Mouse (Mus musculus): ENCODE measurements around the gene Ddx18.

GRCm38 (mm10) chr1:121527600-121528398 lies 40.0 kb downstream of the Ddx18 start:
- TF ChIP-seq POLR2A (IDR thresholded peaks at IDR 0.05; ENCODE audit: borderline replicate concordance, extremely low read depth, insufficient read depth, insufficient read length, poor library complexity, severe bottlenecking) = no peak
- TF ChIP-seq CTCF (IDR thresholded peaks at IDR 0.05; ENCODE audit: borderline replicate concordance, extremely low read depth, insufficient read depth, insufficient read length) = no peak
